Mouse (Mus musculus) B cell, adult 2 months (primary cell): ENCODE measurements around the gene Carm1.
A peak's percentile ranks its signal among the peaks of the same experiment; 100 is the strongest.
"Not testable (repeated sequence)": the region's sequence is repeated elsewhere in the genome, so short reads cannot be mapped to it uniquely, and the experiment has no call there.

Experiments
- DNase-seq, 2 experiments: peaks; one replicate each; pipeline ENCODE4 v3.0.0; 2022

Carm1 gene

DNA sequence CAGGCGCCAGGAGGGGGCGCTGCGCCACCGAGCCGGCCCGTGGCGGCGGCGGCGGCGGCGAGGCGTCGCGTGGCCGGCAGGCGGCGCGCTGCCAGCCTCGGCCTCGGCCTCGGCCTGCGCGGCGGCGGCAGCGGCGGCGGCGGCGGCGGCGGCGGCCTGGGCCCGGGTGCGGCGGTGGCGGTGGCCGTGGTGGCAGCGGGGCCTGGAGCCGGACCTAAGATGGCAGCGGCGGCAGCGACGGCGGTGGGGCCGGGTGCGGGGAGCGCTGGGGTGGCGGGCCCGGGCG lies at the start of gene Carm1:
Gene Carm1 (plus strand): TSS at position 106 of the 286 bp plus-strand sequence.
- DNase-seq: no peak

DNA sequence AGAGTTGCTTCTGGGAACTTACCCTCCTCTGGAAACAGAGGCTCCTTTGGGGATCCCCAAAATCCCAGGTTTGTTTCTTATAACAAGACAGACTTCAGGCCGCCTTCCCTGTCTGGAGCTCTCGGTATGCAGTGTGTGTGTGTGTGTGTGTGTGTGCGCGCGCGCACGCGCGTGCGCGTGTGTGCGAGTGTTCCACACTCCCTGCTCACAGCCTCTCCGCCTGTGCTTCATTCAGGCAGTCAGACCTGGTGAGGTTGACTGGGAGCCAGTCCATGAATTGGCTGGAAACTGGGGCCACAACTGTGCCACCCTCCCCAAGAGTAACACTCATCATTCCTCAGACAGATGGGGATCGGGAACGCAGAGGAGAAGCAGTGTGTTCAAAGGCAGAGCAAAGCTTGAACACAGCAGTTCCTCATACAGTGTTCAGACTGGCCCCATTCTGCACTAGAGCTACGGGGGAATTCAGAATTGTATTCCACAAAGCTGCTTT lies 49.6 kb upstream of the Carm1 start:
- no peak for DNase-seq

GRCm38 (mm10) chr9:21497664-21498063 lies 49.0 kb upstream of the Carm1 start:
- no peak for DNase-seq

- no peak for DNase-seq
Measured at GRCm38 (mm10) chr9:21498284-21498902, 48.3 kb upstream of the Carm1 start.

DNA sequence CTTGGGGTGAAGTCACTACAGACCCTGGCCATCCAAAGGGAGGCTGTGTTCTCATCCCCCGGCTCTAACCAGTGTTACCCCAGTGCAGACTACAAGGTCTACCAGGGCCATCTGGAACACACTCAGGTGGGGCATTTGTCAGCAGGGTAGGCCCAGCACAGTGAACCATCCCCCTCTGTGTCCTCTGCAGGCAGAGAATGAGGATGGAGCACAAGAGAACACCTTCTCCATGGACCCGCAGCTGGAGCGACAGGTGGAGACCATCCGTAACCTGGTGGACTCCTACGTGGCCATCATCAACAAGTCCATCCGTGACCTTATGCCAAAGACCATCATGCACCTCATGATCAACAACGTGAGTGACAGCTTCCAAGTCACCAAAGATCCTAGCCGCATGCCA lies 43.3 kb upstream of the Carm1 start:
- no peak for DNase-seq

DNA sequence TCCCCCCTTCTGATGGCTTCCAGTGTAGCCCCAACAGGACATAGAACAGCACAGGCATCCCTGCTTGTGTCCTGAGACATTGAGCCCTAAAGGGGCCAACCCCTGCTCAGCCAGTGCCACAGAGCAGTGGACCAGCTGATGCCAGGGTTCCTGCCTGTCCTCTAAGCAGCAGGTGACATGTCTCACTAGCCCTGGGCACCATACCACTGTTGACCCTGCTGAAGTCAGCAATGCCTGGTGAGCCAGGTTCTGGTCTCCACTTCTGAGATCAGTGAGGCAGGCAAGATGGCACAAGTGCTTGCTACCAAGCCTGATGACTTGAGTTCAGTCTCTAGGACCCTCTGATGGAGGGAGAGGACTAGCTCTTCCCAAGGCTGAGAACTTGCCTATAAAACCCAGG lies 40.9 kb upstream of the Carm1 start:
- DNase-seq: no peak

DNA sequence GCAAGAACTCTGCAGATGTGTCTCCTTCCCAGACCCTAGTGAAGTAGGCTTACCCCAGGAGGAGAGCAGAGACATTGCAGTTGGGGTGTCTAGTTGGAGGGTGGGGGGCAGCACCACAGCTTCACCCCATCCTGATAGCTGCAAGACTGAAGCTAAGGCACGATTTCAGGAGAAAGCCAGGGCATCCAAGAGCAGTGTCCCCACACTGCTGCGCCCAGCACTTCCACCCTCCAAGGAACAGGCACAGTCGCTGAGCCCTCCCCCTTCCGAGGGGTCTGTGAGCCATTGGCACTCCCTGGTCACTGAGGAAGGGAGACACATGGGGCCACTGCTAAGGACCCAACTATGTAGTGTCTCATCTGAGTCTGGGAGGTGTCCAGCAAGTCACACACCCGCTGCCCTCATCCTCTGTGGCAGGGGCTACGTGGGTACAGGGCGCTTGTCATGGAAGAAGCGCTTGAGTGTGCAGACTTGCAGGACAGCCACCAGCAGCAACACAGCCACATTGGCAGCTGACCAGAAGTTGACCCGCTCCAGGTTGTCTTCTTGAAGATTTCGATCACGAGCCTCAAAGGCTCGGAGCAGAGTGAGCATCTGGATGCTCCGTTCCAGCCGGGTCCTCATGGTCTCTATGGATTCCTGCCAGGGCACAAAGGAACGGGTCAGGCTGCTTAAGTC lies 38.8 kb upstream of the Carm1 start:
- DNase-seq: no peak

DNA sequence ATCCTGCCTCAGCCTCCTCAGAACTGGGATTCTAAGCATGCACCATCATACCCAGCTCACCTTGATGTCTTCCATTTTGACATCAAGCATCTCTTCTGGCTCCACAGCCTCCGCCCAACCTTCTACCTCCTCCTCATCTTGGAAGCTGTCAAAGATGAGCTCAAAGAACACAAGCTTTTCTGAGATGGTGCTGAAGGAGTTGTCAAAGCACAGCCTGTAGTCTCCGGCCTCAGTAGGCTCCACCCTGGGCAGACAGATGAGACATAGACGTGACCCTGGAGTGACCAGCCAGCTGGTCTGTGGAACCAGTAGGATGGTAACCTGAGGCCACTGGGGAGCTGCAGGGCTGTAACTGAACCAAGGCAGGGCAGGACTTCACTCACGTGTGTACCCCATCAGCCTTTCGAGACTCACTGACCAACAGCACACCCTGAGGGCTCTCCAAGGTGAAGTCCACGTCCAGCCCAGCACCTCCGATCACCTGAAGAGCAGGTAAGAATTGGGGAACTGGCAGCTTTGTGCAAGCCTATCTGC lies 37.8 kb upstream of the Carm1 start:
- no peak for DNase-seq

DNA sequence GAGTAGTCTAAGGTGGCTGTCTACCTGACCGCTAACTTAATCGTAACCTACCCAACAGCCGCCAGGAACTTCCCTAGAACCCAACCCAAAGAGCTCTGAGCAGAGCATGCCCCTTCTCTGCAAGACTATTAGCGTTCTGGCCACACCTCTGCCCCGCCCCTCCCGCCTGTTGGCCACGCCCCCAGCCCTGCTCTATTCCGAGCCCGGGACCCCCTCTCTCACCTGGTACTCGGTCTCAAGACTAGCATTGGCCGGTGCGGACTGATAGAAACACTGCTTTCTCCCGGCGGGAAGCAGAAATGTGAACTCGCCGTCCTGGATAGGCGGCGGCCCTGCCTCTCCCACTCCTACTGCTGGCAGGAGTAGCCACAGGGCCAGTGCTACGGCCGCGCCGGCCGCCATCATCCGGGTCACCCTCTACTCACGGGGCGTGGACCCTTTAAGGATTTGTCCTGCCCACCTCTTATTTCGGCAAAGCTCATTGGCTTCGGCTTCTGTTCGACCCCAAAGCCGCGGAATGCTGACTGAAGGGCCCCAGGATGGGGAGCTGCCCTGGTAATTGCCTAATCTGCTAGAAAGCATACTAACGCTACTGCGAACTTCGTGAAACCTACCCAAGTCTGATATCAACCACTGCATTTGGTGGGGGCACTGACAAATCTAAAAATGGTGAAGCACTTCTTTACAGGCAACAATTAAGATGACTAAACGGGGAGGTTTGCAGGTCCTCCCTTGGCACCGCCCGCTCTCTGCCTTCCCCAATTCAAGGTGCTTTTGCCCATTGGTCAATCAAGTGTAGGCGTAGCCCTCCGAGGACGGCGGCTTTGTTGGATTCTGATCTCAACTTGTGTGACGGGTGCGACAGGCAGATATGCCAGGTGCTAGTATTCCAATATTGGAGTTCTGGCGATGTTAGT lies 36.7 kb upstream of the Carm1 start, which contains the start of gene Tmed1:
Gene Tmed1 (minus strand): TSS at position 481 of the 917 bp plus-strand sequence.
- peak; percentile 97 for DNase-seq

GRCm38 (mm10) chr9:21510689-21511015 lies 36.0 kb upstream of the Carm1 start:
- DNase-seq: no peak

- DNase-seq: no peak
Measured at GRCm38 (mm10) chr9:21511052-21511451, 35.6 kb upstream of the Carm1 start.

GRCm38 (mm10) chr9:21513466-21513865 lies 33.2 kb upstream of the Carm1 start:
- no peak for DNase-seq

DNA sequence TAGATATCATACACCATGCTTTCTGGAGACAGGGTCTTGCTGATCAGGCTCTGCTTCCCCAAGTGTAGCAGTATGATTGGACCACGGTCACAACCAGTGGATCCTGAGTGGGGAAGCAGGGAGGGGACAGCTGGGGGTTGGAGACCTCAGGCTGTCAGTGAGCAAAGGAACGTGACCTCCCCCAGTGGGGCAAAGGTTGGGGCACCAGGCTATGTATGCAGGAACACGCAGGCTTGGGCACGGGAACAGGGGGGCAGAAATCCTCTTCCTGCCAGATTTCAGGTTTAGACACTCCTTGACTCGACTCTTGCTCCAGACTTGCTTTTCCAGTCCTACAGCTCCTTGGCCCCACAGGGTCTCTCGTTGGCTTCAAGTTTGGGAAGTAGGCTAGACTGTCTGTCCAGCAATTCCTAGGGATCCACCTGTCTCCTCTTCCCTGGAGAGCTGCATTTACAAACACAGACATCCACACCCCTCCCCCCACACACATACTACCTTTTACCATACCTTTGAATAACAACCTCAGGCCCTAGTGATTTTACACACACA lies 28.7 kb upstream of the Carm1 start:
- DNase-seq: no peak

- DNase-seq: not testable (repeated sequence)
Measured at GRCm38 (mm10) chr9:21518690-21519089, 28.0 kb upstream of the Carm1 start.

DNA sequence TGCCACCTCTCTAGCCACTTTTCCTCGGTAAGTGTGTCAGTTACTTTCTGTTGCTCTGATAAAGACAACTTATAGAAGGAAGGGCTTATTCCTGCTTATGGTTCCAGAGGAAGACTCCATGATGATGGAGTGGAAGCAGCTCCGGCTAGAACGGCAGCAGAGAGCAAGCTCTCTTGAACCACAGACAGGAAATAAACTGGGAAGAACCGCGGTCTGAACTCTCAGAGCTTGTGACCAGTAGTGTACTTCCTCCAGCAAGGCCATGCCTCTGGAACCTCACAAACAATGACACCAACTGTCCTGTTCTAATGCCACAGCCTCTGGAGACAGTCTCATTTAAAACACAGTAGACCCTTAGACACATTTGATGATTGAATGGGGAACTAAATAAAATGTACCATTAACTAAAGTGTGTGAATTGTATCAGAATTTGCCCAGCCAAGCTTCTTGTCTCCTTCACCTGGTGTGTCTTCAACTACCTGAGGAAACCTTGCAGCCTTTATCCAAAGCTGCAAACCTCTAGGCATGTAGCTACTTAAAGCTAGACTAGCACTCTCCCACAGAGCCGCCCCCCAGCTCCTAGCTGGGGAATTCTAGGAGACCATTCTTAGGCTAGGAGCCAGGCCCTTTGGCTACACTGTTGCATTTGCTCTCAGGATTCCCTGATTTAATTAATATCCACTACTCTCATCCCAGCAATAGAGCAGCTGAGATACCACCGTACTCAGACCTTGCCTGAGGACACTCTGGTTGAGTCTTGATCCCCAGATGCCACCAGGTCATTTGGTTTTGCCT lies 21.4 kb upstream of the Carm1 start:
- peak in 1 of 2 experiments; percentile 33 for DNase-seq

GRCm38 (mm10) chr9:21525937-21526633 lies 20.6 kb upstream of the Carm1 start, which contains the start of gene AB124611:
Gene AB124611, plus strand, starts transcription at chr9:21526176.
- DNase-seq: peak; percentile 60 to 62

- no peak for DNase-seq
Measured at GRCm38 (mm10) chr9:21526634-21526944, 20.1 kb upstream of the Carm1 start.

DNA sequence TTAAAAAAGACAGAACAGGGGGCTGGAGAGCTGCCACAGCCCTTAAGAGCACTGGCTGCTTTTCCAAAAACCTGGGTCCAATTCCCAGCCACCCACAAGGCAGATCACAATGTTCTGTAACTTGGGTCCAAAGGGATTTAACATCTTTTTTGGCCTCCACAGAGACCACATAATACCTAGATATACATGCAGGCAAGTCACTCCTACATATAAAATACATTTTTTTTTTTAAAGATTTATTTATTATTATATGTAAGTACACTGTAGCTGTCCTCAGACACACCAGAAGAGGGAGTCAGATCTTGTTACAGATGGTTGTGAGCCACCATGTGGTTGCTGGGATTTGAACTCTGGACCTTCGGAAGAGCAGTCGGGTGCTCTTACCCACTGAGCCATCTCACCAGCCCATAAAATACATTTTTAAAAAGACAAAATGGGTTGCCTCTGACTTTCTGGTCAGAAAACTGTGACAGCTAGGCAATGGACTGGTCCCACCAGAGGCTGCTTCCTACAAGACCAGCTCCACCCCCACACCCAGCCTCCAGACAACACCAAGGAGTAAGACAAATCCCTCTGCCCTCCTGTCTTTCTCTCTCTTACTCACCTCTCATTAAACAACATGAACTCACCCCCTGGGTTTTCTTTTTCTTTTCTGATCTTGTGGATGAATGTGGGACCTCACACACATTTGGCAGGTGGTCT lies 19.4 kb upstream of the Carm1 start:
- no peak for DNase-seq

- DNase-seq: no peak
Measured at GRCm38 (mm10) chr9:21527917-21528324, 18.8 kb upstream of the Carm1 start.

DNA sequence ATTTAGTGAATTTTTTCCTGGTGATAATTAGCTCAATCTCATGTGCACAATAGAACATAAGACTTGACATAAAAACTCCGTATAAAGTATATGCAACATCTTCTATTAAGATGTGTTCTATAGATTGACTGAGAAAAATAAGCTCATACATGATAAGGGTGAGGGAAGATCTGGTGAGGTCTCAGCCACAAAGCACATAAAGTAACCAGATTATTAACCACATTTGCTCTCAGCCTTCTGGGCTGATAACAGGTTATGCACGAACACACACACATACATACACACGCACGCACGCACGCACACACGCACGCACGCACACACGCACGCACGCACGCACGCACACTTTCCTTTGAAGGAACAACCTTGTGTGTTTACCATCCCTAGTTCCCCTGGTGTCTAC lies 10.2 kb upstream of the Carm1 start:
- DNase-seq: no peak

DNA sequence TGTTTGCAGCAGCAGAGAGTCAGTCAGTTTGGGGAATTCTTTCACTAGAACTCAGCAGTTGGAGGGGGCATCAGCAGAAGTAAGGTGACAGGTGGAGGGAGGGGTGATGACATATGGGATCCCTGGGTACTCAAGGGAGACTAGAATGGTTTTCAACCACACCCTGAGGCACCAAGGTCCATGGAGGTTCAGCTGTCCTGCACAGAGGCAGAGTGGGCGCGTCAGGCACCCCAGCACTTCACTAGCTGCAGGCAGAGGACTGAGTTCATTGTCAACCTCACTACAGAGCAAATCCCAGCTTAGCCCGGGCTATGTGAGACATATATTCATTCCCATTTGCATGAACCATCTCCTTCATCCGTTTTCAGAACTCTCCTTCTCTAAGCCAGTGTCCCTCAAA lies 9.7 kb upstream of the Carm1 start:
- DNase-seq: no peak
